Mouse (Mus musculus): ENCODE data around the gene Far1.

DNA sequence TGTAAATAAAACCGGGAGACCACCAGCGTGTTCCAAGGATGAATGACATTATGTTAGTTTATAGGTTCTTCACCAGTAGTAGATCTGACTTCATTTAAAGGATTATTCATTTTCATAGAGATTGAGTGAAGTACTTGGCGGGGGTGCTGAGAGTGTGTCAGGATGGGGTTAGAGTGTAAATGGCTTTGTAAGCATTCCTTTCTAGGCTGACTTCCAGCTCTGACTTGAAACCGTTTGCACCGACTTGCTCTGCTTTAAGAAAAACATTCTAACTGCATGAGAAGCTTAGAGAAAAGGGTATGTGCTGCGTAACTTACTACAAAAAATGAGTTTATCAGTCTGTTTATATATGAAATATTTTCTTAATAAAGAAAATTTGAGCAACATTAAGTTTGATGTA, 57.5 kb downstream of the Far1 start:
- no peak for TF ChIP-seq CTCF (IDR thresholded peaks at IDR 0.05 in 2 of 3, conservative IDR thresholded peaks at IDR 0.05 in 1 of 3; ENCODE audit: control insufficient read depth in 1 of 3, insufficient read depth in 1 of 3, low read depth in 2 of 3, low read length in 3 of 3, poor library complexity in 1 of 3, severe bottlenecking in 1 of 3)
- no peak for TF ChIP-seq TBP (IDR thresholded peaks at IDR 0.05; ENCODE audit: low read depth, low read length)
- TF ChIP-seq POLR2A (IDR thresholded peaks at IDR 0.05; ENCODE audit: control insufficient read depth in 1 of 2, insufficient read depth in 1 of 2, low read depth in 1 of 2, low read length in 2 of 2, poor library complexity in 1 of 2): no peak
- TF ChIP-seq EP300 (IDR thresholded peaks at IDR 0.05; ENCODE audit: low read depth in 1 of 2, low read length in 2 of 2): no peak
- no peak for TF ChIP-seq SIN3A (IDR thresholded peaks at IDR 0.05; ENCODE audit: low read length)
